Mouse (Mus musculus) lung, postnatal 0 days (tissue): Measurements from ENCODE around the gene St3gal2.

Experiments used
- CTCF ChIP-seq: IDR thresholded peaks from 2 replicates; pipeline ENCODE4 v1.5.1; 2016; ENCODE audit warnings: antibody characterized with exemption, mild to moderate bottlenecking
- EP300 ChIP-seq: IDR thresholded peaks from 2 replicates; pipeline ENCODE4 v1.6.1; 2016; ENCODE audit warnings: antibody characterized with exemption, mild to moderate bottlenecking, control low read depth

- TF ChIP-seq CTCF, result no peak
- TF ChIP-seq EP300, result no peak
Observed at GRCm38 (mm10) chr8:110944276-110944876, 24.7 kb downstream of the St3gal2 start.
